Mouse (Mus musculus) frontal cortex, postnatal 10 days (tissue): ENCODE data around the gene Mrps36.
"Not testable (repeated sequence)": the region's sequence is repeated elsewhere in the genome, so short reads cannot be mapped to it uniquely, and the experiment has no call there.

Experiments
- DNase-seq, 2 experiments: peaks; one replicate each; pipeline ENCODE4 v3.0.0; 2022; ENCODE audit warnings: low spot score in 2 of 2, mixed read lengths in 1 of 2

The Mrps36 gene

DNA sequence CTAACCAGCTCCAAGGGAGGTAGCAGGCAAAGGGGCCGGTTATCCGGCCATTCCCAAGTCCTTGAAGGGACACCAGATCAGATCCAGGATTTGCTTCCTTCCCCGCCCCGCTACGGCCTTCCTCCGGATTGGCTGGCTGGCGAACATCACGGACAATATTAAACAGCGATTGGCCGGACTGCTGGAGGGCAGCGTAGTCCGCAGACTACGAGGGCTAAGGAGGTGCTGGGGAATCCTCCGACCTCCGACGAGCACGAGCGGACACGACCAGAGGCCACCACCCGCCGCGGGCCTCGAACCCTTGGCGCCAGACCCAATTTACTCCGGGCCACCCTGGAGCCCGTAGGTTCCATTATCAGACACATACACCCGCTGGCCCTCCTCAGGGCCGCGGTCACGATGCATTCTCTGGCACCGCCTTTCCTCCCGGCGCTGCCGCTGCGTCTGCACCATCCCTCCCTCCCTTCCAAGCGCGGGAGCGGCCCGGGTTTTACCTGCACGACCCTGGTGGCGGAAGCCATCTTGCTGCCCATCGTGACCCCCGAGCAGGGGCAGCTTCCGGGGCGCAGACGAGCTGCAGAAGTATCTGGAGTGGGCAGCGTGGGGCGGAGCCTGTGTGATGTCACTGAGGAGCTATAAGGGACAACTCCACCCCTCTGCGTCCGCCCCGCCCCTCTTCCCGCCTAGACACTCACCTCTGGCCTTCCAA lies at the start of gene Mrps36:
Gene Mrps36 (minus strand): TSS at position 624 of the 709 bp plus-strand sequence.
- peak; percentile 89 to 90 for DNase-seq

DNA sequence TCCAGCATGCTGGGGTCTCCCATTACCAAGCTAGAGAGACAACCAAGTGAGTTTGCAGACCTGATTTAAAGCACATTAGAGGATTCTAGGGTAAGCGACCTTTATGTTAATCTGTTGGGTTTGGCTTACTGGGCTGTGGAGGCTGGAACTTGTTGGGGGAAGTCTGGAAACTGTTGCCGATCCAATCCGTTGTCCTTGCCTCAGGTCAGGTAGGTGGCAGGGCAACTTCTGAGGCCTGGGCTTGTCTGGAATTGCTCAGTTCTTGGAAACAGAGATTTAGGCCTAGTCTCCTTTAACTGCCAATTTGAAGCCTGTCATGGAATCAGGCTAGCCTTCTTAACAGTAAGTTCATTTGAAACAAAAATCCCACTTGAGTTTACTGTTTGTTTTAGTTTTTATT lies 44.6 kb upstream of the Mrps36 start:
- no peak for DNase-seq

DNA sequence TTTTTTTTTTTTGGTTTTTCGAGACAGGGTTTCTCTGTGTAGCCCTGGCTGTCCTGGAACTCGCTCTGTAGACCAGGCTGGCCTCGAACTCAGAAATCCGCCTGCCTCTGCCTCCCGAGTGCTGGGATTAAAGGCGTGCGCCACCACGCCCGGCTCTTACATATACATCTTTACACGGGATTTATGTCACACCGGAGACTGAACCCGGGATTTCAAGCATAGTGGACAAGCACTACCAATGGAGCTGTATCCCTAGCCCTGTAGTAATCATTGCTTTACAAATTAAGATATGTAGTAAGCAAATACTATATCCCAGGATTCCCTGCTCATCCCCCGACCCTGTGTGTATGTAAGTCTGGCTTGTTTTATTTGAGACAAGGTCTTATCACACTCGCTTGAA lies 43.6 kb upstream of the Mrps36 start:
- not testable (repeated sequence) for DNase-seq

GRCm38 (mm10) chr13:100787316-100788010 lies 43.0 kb upstream of the Mrps36 start:
- no peak for DNase-seq

DNA sequence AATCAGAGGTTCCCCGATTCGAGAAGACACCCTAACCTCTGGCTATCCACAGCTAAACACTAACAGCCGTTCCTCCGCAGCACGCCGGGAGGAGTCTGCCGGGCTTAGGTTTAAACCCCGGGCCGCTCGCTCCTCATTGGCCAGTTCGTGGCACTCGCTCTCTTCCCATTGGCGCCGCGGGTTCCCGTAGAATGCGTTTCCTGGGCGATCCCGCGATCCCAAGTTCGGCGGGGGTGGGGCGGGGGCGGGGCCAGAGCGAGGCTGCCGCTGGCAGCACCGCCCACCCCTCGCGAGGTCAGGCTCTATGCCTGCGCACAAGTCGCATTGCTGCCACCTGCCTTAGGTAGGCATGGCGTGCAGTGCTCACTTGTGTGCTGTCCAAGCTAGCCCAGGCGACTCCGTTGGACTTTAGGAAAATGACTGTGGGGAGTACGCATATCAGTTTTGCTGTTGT lies 42.0 kb upstream of the Mrps36 start, which contains the start of gene Ccnb1:
Gene Ccnb1 (minus strand): TSS at position 157 of the 454 bp plus-strand sequence.
- peak; percentile 77 to 89 for DNase-seq

GRCm38 (mm10) chr13:100785806-100786413 lies 41.5 kb upstream of the Mrps36 start:
- DNase-seq, result no peak

DNA sequence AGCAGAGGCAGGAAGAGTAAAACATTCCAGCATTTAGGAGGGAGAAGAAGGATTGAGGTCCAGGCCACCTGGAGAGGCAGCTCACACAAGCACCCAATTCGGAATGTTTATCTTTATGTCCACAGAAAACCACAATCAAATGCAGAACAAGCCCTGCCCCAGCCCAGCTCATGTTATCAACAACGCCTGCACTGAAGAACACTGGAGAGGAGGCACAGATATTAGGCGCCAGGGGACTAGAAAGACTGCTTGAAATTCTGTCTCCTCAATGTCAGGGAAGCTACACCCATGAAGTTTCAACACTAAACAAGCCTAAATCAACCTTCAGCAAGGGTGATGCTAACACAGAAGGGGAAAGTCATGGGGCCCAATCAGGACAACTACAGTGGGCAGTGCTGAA lies 33.0 kb upstream of the Mrps36 start:
- no peak for DNase-seq

DNA sequence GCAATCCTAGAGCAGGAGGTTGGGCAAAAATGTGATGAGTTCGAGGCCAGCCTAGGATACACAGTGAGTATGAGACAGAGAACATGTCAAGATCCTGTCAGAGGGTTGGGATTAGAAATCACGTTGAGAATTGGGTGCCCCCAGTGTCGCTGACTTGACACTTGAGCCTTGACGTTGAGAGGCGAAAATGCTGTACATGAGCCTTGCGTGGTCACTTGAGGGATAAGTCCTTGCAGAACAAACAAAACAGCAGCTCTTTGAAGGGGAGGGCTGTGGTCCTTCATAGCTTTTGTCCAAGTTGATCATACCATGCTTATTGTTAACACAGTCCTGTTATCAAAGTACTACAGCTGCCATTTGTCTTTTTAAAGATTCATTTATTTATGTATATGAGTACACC lies 32.3 kb upstream of the Mrps36 start:
- DNase-seq, result no peak

DNA sequence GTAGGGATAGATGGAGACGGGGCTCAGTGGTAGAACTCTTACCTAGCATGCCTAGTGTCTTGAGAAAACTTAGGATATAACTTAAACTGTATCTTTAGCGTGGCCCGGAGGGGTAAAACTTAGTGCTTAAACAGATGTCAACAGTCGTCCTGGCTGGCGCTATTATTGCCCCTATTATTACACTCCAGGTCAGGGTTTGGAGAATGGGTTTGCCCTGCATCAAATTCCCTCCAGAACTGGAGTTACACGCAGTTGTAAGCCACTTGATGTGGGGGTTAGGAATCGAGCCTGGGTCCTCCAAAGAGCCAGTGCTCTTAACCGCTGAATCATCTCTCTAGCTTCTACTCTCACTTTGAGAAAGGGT lies 31.6 kb upstream of the Mrps36 start:
- no peak for DNase-seq

- peak; percentile 72 to 77 for DNase-seq
Measured at GRCm38 (mm10) chr13:100775252-100776055, 31.0 kb upstream of the Mrps36 start, which contains the start of gene Cenph. Gene Cenph, minus strand, starts transcription at chr13:100775899.

- DNase-seq, result no peak
Measured at GRCm38 (mm10) chr13:100774704-100775103, 30.2 kb upstream of the Mrps36 start.

- DNase-seq, result no peak
Measured at GRCm38 (mm10) chr13:100755329-100755728, 10.9 kb upstream of the Mrps36 start.

DNA sequence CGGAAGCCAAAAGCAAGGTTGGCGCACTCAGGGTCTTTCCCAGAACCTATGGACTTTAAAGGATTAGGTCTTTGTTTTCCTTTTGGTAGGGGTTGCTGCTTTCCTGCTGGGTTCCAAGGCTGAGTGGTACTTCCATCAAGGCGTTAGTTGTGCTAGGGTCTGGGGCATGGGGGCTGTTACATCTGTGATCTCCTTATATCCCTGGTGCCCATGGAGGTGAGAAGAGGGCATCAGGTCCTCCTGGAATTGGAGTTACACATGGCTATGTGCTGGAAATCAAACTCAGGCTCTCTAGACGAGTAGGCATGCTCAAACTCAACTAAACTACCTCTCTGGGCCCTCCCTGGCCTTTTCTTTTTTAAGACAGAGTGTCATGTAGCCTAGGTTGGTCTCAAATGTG lies 9.7 kb upstream of the Mrps36 start:
- no peak for DNase-seq

- DNase-seq, result no peak
Measured at GRCm38 (mm10) chr13:100753011-100753410, 8.6 kb upstream of the Mrps36 start.

DNA sequence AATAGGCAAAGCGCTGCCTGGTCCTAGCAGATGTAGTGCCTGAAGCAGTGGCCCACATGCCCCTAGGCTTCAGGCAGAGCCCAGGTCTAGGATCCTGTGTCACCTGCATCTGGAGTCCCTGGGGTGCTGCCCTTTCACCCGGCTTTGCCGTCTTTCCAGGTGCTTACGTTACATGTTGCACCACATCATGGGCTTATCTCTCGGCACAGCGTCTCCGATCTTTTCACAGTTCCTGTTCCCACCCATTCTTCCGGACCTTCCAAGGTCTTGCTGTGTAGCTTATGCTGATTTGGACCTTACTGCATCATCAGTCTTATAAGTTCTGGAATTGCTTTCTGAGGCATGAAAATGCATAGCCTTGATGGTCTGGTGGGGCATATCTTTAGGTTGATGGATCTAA lies 8.1 kb upstream of the Mrps36 start:
- DNase-seq, result no peak

GRCm38 (mm10) chr13:100751402-100751801 lies 6.9 kb upstream of the Mrps36 start:
- DNase-seq, result no peak

DNA sequence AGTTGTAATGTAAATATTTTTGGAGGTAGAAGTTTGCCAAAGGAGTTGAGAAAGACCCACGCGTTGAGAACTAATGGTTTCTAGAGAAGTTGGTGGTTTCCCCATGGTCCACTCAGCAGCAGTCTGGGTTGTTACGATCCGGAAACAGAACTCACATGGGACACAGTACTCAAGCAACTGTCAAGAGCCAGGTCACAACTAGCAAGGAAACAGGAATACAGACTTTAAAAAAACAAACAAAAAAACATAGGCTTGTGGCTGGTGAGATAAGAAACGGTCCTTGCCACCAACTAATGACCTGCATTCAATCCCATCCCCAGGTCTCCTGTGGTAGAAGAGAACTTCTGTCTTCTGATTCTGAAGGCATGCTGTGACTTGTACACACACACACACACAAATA lies 6.3 kb upstream of the Mrps36 start:
- DNase-seq, result no peak

DNA sequence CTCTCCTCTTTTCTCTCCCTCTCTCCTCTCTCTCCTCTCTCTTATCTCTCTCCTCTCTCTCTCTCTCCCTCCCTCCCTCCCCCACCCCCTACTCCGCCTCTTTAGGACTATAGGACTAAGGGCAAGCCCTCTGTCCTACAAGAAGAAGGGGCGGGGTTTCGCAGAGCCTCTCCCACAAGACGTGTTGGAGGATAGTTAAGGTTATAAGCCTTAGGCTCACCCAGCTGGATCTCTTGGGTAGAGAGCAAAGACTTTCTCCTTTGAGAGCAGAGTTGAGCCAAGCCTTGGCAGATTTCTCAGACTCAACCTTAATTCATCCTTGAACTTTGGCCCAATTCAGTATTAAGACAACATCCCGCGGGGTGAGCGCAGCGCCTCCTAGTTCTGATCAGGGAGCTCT lies 4.2 kb upstream of the Mrps36 start:
- DNase-seq, result no peak

GRCm38 (mm10) chr13:100746090-100746489 lies 1.6 kb upstream of the Mrps36 start:
- DNase-seq, result peak; percentile 15 to 65

- DNase-seq, result no peak
Measured at GRCm38 (mm10) chr13:100743346-100744035, 968 bp downstream of the Mrps36 start.

DNA sequence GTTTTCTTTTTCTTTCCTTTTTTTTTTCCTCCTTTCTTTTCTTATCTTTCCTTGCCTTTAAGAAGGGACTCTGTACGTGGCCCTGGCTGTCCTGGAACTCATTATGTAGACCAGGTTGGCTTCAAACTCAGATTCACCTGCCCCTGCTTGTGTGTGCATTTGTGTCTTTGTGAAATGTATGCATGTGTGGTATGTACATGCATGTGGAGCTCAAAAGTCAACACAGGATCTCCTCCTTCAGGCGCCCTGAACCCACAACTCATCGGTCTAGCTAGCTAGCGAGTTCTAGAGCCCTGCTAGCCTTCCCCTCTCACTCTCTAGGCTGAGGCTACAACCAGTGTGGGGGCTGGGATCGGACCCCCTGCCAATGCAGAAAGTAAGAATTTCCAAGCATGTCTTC lies 1.6 kb downstream of the Mrps36 start:
- DNase-seq, result no peak
